Mouse (Mus musculus) heart, postnatal 0 days (tissue): Measurements from ENCODE around the gene Tpra1.
A peak's percentile ranks its signal among the peaks of the same experiment; 100 is the strongest.

Experiments
- CTCF ChIP-seq: IDR thresholded peaks from 2 replicates; pipeline ENCODE4 v1.5.1; 2016; ENCODE audit warnings: antibody characterized with exemption, control low read depth, low read depth
- EP300 ChIP-seq: IDR thresholded peaks from 2 replicates; pipeline ENCODE4 v1.6.1; 2016; ENCODE audit warnings: antibody characterized with exemption, low read depth

- TF ChIP-seq CTCF (no peak), EP300 (peak; percentile 48; the same call in 1 of the 2 replicates)
Measured at GRCm38 (mm10) chr6:88901947-88902820, at the start of gene Tpra1.
